Mouse (Mus musculus) liver, embryonic 12.5 days (tissue): Measurements from ENCODE around the gene Kcnk10. TPM values are rescaled to one million over a fixed set of nuclear protein-coding genes. Genes with fewer than 3 reads are reported as not detected.

Experiments
- ATAC-seq: fragments of 200-750 bp; cut with Nextera tagmentation; 2 replicates; pipeline ENCODE4 v1.8.0; 2017; ENCODE audit warnings: moderate number of reproducible peaks, mild to moderate bottlenecking, moderate library complexity
- H3K27ac ChIP-seq: fragments of 300-500 bp; sonication (generic); 2 replicates; pipeline ENCODE4 v1.5.1; 2016; ENCODE audit warnings: mild to moderate bottlenecking
- H3K27me3 ChIP-seq: fragments of 300-500 bp; sonication (generic); replicated peaks from 2 replicates; pipeline ENCODE4 v1.6.1; 2016; ENCODE audit warnings: mild to moderate bottlenecking, moderate library complexity
- H3K36me3 ChIP-seq: fragments of 300-500 bp; sonication (generic); 2 replicates; pipeline ENCODE4 v1.6.1; 2016; ENCODE audit warnings: mild to moderate bottlenecking, moderate library complexity
- H3K4me1 ChIP-seq: fragments of 300-500 bp; sonication (generic); 2 replicates; pipeline ENCODE4 v1.6.1; 2016
- H3K4me2 ChIP-seq: fragments of 300-500 bp; sonication (generic); 2 replicates; pipeline ENCODE4 v1.6.1; 2016; ENCODE audit warnings: mild to moderate bottlenecking, moderate library complexity
- H3K4me3 ChIP-seq: fragments of 300-500 bp; sonication (generic); 2 replicates; pipeline ENCODE4 v1.5.1; 2016; ENCODE audit warnings: mild to moderate bottlenecking, moderate library complexity
- H3K9ac ChIP-seq: fragments of 300-500 bp; sonication (generic); 2 replicates; pipeline ENCODE4 v1.6.1; 2016; ENCODE audit warnings: mild to moderate bottlenecking, moderate library complexity
- H3K9me3 ChIP-seq: fragments of 300-500 bp; sonication (generic); replicated peaks from 2 replicates; pipeline ENCODE4 v1.6.1; 2016; ENCODE audit warnings: mild to moderate bottlenecking, moderate library complexity
- WGBS: fragments of 180-500 bp; shearing (Covaris S2); methylation state at CpG from one replicate; pipeline ENCODE4 v1.1.7; 2016; ENCODE audit not compliant: insufficient replicate concordance; 5-methylcytosine and 5-hydroxymethylcytosine counted together
- polyA plus RNA-seq: library from polyadenylated mRNA; unstranded; fragments of >200 nt; fragmentation: Nextera tagmentation; extraction: Ambion mirVana; gene quantifications from 2 replicates; pipeline ENCODE4 v1.2.1, GENCODE M21; 2016

The Kcnk10 gene
- polyA plus RNA-seq, 1 experiment from 2014 or later, result not detected

DNA sequence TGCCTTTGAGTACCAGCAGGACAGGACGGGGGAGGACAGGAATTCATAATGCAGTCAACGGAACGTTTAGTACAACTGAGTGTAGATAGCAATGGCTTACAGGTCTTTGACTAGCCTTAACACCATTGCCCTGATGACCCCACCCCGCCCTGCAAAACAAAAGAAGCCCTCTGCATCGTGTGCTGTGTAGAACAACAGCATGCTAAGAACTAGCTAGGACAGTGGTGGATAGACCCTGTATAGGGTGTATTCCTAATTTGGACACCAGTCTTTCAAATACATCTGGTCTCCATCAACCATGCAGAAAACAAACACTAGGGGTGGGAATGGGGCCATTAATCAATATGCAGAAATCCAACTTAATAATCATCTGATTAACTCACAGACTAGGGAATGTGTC, 147.4 kb downstream of the Kcnk10 start:
- Histone ChIP-seq H3K9me3 (no peaks in the 10 kb centered on the region), H3K27ac (no peak overlapping the region)
- 78% methylated on average over 5 of the region's 5 CpGs for WGBS

DNA sequence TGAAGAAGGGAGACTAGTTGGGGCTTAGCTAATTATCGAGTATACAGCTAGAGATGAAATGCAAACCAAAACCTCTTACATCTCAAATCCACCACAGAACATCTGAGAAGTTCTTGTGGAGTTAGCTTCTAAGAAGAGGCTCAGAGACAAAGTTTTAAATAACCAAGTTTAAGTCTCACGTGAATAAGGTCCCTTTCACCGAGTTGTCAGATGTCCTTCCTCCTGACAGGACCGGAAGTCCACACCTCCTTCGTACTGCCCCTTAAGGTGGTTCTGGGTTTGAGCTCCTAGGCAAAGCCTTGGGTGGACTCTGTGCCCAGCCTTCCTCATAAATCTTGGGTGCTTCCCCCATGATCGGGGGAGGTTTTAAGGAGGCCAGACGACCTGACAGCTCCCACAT, 156.8 kb downstream of the Kcnk10 start:
- no peak overlapping the region for H3K27ac ChIP-seq
- no peak overlapping the region for H3K4me2 ChIP-seq
- H3K9ac ChIP-seq, result no peak overlapping the region
- H3K4me3 ChIP-seq, result no peak overlapping the region
- no peak for ATAC-seq
- no peaks in the 10 kb centered on the region for H3K27me3 ChIP-seq
- 57% methylated on average over 7 of the region's 7 CpGs for WGBS
- no peaks in the 10 kb centered on the region for H3K9me3 ChIP-seq
- H3K4me1 ChIP-seq, result no peaks in the 10 kb centered on the region
- no peaks in the 10 kb centered on the region for H3K36me3 ChIP-seq

More for the DNA sequence above, 147.4 kb downstream of the Kcnk10 start:
- Histone ChIP-seq H3K4me1 (no peaks in the 10 kb centered on the region), H3K27me3 (no peaks in the 10 kb centered on the region), H3K36me3 (no peaks in the 10 kb centered on the region), H3K4me2 (no peak overlapping the region), H3K9ac (no peak overlapping the region), H3K4me3 (no peak overlapping the region)
- ATAC-seq, result no peak

GRCm38 (mm10) chr12:98419849-98420248, 158.3 kb downstream of the Kcnk10 start:
- H3K27ac ChIP-seq, result no peak overlapping the region
- WGBS, result 66% methylated on average over 6 of the region's 6 CpGs
- ATAC-seq, result no peak
- no peaks in the 10 kb centered on the region for H3K9me3 ChIP-seq
- H3K9ac ChIP-seq, result no peak overlapping the region
- no peaks in the 10 kb centered on the region for H3K4me1 ChIP-seq
- no peaks in the 10 kb centered on the region for H3K36me3 ChIP-seq
- no peak overlapping the region for H3K4me3 ChIP-seq
- no peaks in the 10 kb centered on the region for H3K27me3 ChIP-seq
- H3K4me2 ChIP-seq, result no peak overlapping the region

DNA sequence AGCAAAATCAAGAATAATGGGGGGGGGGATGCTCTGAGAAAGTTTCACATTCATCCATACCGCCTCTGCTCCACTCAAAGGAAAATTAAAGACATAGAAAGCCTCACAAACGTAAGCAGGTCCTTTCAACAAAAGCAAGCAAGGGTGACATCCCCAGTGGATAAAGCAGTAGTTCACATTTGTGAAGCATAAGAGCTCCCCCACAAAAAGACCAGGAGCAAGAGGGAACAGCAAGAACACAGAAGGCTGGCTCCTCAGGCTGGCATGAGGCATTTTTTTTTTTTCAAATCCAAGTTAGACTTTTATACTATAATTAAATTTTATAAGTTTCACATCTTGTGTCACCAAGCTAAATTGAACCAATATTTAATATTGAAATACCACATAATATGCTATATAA, 168.5 kb downstream of the Kcnk10 start:
- WGBS, result 52% methylated on average over 2 of the region's 2 CpGs
- Histone ChIP-seq H3K36me3 (no peaks in the 10 kb centered on the region), H3K9me3 (peaks cover 2% of the 10 kb centered on the region; the same call in 1 of the 2 replicates), H3K27me3 (no peaks in the 10 kb centered on the region), H3K27ac (no peak overlapping the region), H3K4me2 (no peak overlapping the region), H3K9ac (no peak overlapping the region), H3K4me3 (no peak overlapping the region), H3K4me1 (no peaks in the 10 kb centered on the region)
- no peak for ATAC-seq

GRCm38 (mm10) chr12:98406598-98406997, 171.5 kb downstream of the Kcnk10 start:
- Histone ChIP-seq H3K4me3 (no peak overlapping the region), H3K36me3 (no peaks in the 10 kb centered on the region), H3K9me3 (no peaks in the 10 kb centered on the region; the same call in none of the 2 replicates), H3K4me2 (no peak overlapping the region), H3K9ac (no peak overlapping the region), H3K27ac (no peak overlapping the region), H3K4me1 (no peaks in the 10 kb centered on the region), H3K27me3 (no peaks in the 10 kb centered on the region)
- no peak for ATAC-seq
- WGBS, result 56% methylated on average over 1 of the region's 1 CpGs

- H3K4me3 ChIP-seq, result no peak overlapping the region
- no peaks in the 10 kb centered on the region for H3K4me1 ChIP-seq
- no peaks in the 10 kb centered on the region for H3K36me3 ChIP-seq
- no peak overlapping the region for H3K9ac ChIP-seq
- 62% methylated on average over 4 of the region's 4 CpGs for WGBS
- H3K9me3 ChIP-seq, result no peaks in the 10 kb centered on the region; the same call in none of the 2 replicates
- no peaks in the 10 kb centered on the region for H3K27me3 ChIP-seq
- H3K27ac ChIP-seq, result no peak overlapping the region
- no peak for ATAC-seq
- no peak overlapping the region for H3K4me2 ChIP-seq
These were observed 172.0 kb downstream of the Kcnk10 start for GRCm38 (mm10) chr12:98406076-98406475.

GRCm38 (mm10) chr12:98396586-98396985, 181.5 kb downstream of the Kcnk10 start:
- no peak overlapping the region for H3K4me3 ChIP-seq
- no peak for ATAC-seq

DNA sequence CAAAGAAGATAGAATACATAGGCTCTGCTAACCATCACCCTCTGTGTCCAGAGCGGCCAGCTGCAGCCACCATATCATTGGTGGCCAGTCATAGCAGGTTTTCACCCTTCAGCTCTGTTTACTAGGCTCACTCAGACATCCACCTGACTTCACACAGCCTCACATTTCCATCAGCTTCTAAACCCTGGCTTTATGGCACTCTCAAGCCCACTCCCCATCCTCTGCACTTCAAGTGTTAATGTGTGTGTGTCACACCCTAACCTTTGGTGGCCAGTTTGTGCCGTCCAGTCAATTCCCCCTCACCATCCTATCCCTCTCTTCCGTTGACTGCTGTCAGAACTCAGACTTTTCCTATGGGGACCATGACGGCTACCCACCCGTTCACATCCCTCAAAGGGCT, 184.0 kb downstream of the Kcnk10 start:
- H3K4me1 ChIP-seq, result no peaks in the 10 kb centered on the region
- no peak for ATAC-seq
- WGBS, result 70% methylated on average over 5 of the region's 5 CpGs
- H3K9ac ChIP-seq, result no peak overlapping the region
- no peak overlapping the region for H3K4me2 ChIP-seq
- no peaks in the 10 kb centered on the region for H3K36me3 ChIP-seq
- no peak overlapping the region for H3K27ac ChIP-seq
- no peaks in the 10 kb centered on the region for H3K9me3 ChIP-seq
- no peaks in the 10 kb centered on the region for H3K27me3 ChIP-seq
- H3K4me3 ChIP-seq, result no peak overlapping the region

More at GRCm38 (mm10) chr12:98396586-98396985, 181.5 kb downstream of the Kcnk10 start:
- no peaks in the 10 kb centered on the region for H3K27me3 ChIP-seq
- H3K27ac ChIP-seq, result no peak overlapping the region
- H3K4me2 ChIP-seq, result no peak overlapping the region
- 71% methylated on average over 4 of the region's 4 CpGs for WGBS
- H3K9ac ChIP-seq, result no peak overlapping the region
- H3K4me1 ChIP-seq, result no peaks in the 10 kb centered on the region
- H3K36me3 ChIP-seq, result no peaks in the 10 kb centered on the region
- H3K9me3 ChIP-seq, result no peaks in the 10 kb centered on the region

- no peak overlapping the region for H3K4me3 ChIP-seq
These were observed 186.8 kb downstream of the Kcnk10 start for GRCm38 (mm10) chr12:98391347-98391746.

DNA sequence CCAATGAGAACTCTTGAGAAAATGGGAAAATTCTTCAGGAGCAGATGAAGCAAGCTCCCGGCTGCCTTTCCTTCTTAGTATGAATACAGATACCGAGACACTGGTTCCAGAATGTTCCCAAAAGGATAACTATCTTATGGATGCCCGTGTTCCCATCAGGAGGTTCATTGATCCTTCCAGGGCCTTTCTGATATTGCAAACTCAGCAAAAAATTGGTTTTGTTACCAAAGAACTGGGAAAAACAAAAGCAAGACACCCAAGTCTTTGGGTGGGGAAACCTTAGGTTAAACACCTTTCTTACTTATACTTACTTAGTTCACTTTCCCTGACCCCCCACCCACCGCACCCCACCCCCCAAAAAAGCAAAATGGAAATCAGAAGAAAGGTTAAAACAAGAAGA, 188.5 kb downstream of the Kcnk10 start:
- no peaks in the 10 kb centered on the region for H3K27me3 ChIP-seq
- H3K36me3 ChIP-seq, result no peaks in the 10 kb centered on the region
- 63% methylated on average over 4 of the region's 4 CpGs for WGBS
- no peak overlapping the region for H3K4me2 ChIP-seq
- H3K9ac ChIP-seq, result no peak overlapping the region
- no peak overlapping the region for H3K27ac ChIP-seq
- ATAC-seq, result no peak
- H3K4me1 ChIP-seq, result no peaks in the 10 kb centered on the region
- H3K4me3 ChIP-seq, result no peak overlapping the region
- no peaks in the 10 kb centered on the region for H3K9me3 ChIP-seq

More at GRCm38 (mm10) chr12:98391347-98391746, 186.8 kb downstream of the Kcnk10 start:
- no peak for ATAC-seq
- no peak overlapping the region for H3K4me2 ChIP-seq
- no peaks in the 10 kb centered on the region for H3K9me3 ChIP-seq
- H3K4me1 ChIP-seq, result no peaks in the 10 kb centered on the region
- no peaks in the 10 kb centered on the region for H3K36me3 ChIP-seq
- no peaks in the 10 kb centered on the region for H3K27me3 ChIP-seq
- no peak overlapping the region for H3K9ac ChIP-seq
- H3K27ac ChIP-seq, result no peak overlapping the region
- 55% methylated on average over 5 of the region's 5 CpGs for WGBS

Other genes with a start within 250 kb of the Kcnk10 start
- 4.2 and 4.3 TPM in 2 replicates for gene Spata7, start 49.8 kb upstream of the Kcnk10 start, polyA plus RNA-seq
- 2.4 and 2.8 TPM in 2 replicates for gene Ptpn21, start 159.1 kb upstream of the Kcnk10 start, polyA plus RNA-seq
- 65.4 and 67.9 TPM in 2 replicates for gene Zc3h14, start 168.7 kb upstream of the Kcnk10 start, polyA plus RNA-seq